Mouse (Mus musculus) lung, postnatal 0 days (tissue): ENCODE measurements around the gene Folr1.

Source experiments
- CTCF ChIP-seq: IDR thresholded peaks from 2 replicates; pipeline ENCODE4 v1.5.1; 2016; ENCODE audit warnings: antibody characterized with exemption, mild to moderate bottlenecking
- EP300 ChIP-seq: IDR thresholded peaks from 2 replicates; pipeline ENCODE4 v1.6.1; 2016; ENCODE audit warnings: antibody characterized with exemption, mild to moderate bottlenecking, control low read depth

DNA sequence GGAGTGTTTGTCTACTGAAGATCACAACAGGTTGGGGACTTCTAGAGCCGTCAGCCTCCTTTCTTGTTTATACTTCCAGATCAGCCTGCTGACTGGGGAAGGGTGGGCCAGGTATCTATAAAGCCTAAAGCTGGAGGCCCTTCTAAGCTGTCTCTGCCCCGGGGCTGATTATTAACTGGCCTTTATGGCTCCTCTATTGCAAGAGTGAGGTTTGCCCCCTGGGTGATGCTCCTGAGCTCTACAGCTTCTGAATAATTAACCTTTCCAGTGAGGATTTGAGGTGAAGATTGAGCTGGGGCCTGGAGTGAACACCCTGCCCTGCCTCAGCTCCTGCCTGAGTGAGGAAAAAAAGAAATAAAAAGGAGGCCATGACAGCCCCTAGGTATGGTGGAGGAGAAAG lies at the start of gene Folr1:
- TF ChIP-seq CTCF (no peak), EP300 (no peak)
